ENCODE assay signal across 12 mouse cellular contexts in genomic region chr1:171164258-171164657, GRCm38 (mm10). TPM values are rescaled to one million over a fixed set of nuclear protein-coding genes. Genes with fewer than 3 reads are reported as not detected.
DNase-seq lines count a peak whose midpoint lies in the region; ATAC-seq and TF ChIP-seq lines count a peak whose summit lies in the region.
"Had no signal": no experiment of that assay in that cellular context is flagged by ENCODE, and none has a peak within 500 bp of the region (broad histone marks: within the 10 kb centered on the region; RNA-seq: fewer than 3 reads in every experiment).

No protein-coding gene starts in this region.

- intact Hi-C loops in left cerebral cortex, adult 2 months (cut with DNase I): loop anchor here (1.0 kb wide), 1 partner anchor 57 kb away; no protein-coding TSS in a partner anchor
- intact Hi-C loops in left cerebral cortex, postnatal 10 days (cut with DNase I): loop anchor here (2.0 kb wide), 1 partner anchor 57 kb away; no protein-coding TSS in a partner anchor

- H3K4me2 ChIP-seq in embryonic facial prominence, embryonic 11.5 days (ENCODE audit: low read depth, low read length): no peak overlapping the region
- no peak overlapping the region for H3K4me2 ChIP-seq in hindbrain, embryonic 11.5 days (replicated peaks; ENCODE audit: low read depth, low read length)
- H3K4me2 ChIP-seq: embryonic facial prominence, embryonic 12.5 days; neural tube, embryonic 15.5 days had no signal

- peaks cover 6% of the 10 kb centered on the region; the same call in 1 of the 2 replicates for H3K27me3 ChIP-seq in embryonic facial prominence, embryonic 11.5 days (ENCODE audit: control insufficient read depth, insufficient read depth, low read length)
- H3K27me3 ChIP-seq in embryonic facial prominence, embryonic 10.5 days (replicated peaks; ENCODE audit: low read depth, poor library complexity, severe bottlenecking): peaks cover 34% of the 10 kb centered on the region
- peaks cover 7% of the 10 kb centered on the region for H3K27me3 ChIP-seq in hindbrain, embryonic 11.5 days (ENCODE audit: control insufficient read depth, insufficient read depth, low read length)

- DNase-seq in embryonic facial prominence, embryonic 11.5 days (ENCODE audit: low spot score): peak; percentile 58
- DNase-seq in embryonic facial prominence, embryonic 10.5 days (ENCODE audit: low spot score): no peak
- DNase-seq in left cerebral cortex, adult 2 months (ENCODE audit: extremely low spot score in 1 of 2, low spot score in 2 of 2): no peak
- DNase-seq in left cerebral cortex, postnatal 10 days (ENCODE audit: extremely low spot score in 1 of 2, low spot score in 2 of 2): no peak
- peak; percentile 52 for DNase-seq in NIH3T3 (ENCODE audit: low read depth)
- no peak for DNase-seq in hindbrain, embryonic 11.5 days (ENCODE audit: low spot score)
- DNase-seq in adrenal gland, postnatal 4 days (ENCODE audit: low spot score in 2 of 2): no peak
- DNase-seq: adrenal gland, adult 8-10 months had no signal

- H3K9ac ChIP-seq in embryonic facial prominence, embryonic 11.5 days (replicated peaks; ENCODE audit: low read length): no peak overlapping the region
- no peak overlapping the region for H3K9ac ChIP-seq in hindbrain, embryonic 11.5 days (ENCODE audit: low read depth, low read length)
- H3K9ac ChIP-seq: embryonic facial prominence, embryonic 12.5 days; neural tube, embryonic 15.5 days had no signal

- WGBS in embryonic facial prominence, embryonic 11.5 days: 43% methylated on average over 3 of the region's 3 CpGs
- WGBS in embryonic facial prominence, embryonic 10.5 days: 31% methylated on average over 3 of the region's 3 CpGs
- 41% methylated on average over 3 of the region's 3 CpGs for WGBS in hindbrain, embryonic 11.5 days

- no peaks in the 10 kb centered on the region for H3K4me1 ChIP-seq in embryonic facial prominence, embryonic 11.5 days (ENCODE audit: control insufficient read depth, insufficient read depth, low read length)
- peaks cover 17% of the 10 kb centered on the region for H3K4me1 ChIP-seq in embryonic facial prominence, embryonic 10.5 days
- H3K4me1 ChIP-seq in hindbrain, embryonic 11.5 days (replicated peaks; ENCODE audit: control insufficient read depth, insufficient read depth, low read length): peaks cover 2% of the 10 kb centered on the region; the same call in 1 of the 2 replicates

- ATAC-seq in embryonic facial prominence, embryonic 11.5 days (replicated peaks; ENCODE audit: insufficient number of reproducible peaks, low FRiP score, low TSS enrichment, low read depth): no peak
- peak; percentile 52 to 54; a peak in 1 of 4 replicates for ATAC-seq in hematopoietic stem cell, adult 5-6 weeks (replicated peaks in 1 of 2; ENCODE audit: insufficient read depth in 1 of 2, low FRiP score in 2 of 2, low TSS enrichment in 1 of 2, low read depth in 1 of 2, poor library complexity in 2 of 2, severe bottlenecking in 2 of 2)
- ATAC-seq in hindbrain, embryonic 11.5 days (ENCODE audit: low FRiP score): no peak

- H3K9me3 ChIP-seq in embryonic facial prominence, embryonic 11.5 days (replicated peaks; ENCODE audit: control insufficient read depth, low read length): no peaks in the 10 kb centered on the region
- H3K9me3 ChIP-seq in embryonic facial prominence, embryonic 10.5 days: no peaks in the 10 kb centered on the region
- H3K9me3 ChIP-seq in hindbrain, embryonic 11.5 days (ENCODE audit: control insufficient read depth, low read length): no peaks in the 10 kb centered on the region
- H3K9me3 ChIP-seq: embryonic facial prominence, embryonic 12.5 days; neural tube, embryonic 15.5 days had no signal

- TF ChIP-seq CTCF in left cerebral cortex, adult 2 months (IDR thresholded peaks at IDR 0.05): peak; percentile 63

- H3K4me3 ChIP-seq in embryonic facial prominence, embryonic 11.5 days (ENCODE audit: low read depth, low read length): no peak overlapping the region
- no peak overlapping the region for H3K4me3 ChIP-seq in embryonic facial prominence, embryonic 10.5 days
- no peak overlapping the region for H3K4me3 ChIP-seq in left cerebral cortex, adult 2 months
- H3K4me3 ChIP-seq in hindbrain, embryonic 11.5 days (ENCODE audit: low read depth, low read length): no peak overlapping the region
- H3K4me3 ChIP-seq: embryonic facial prominence, embryonic 12.5 days; neural tube, embryonic 15.5 days had no signal

- no peaks in the 10 kb centered on the region for H3K36me3 ChIP-seq in embryonic facial prominence, embryonic 11.5 days (replicated peaks; ENCODE audit: control insufficient read depth, insufficient read depth, low read depth, low read length)
- H3K36me3 ChIP-seq in embryonic facial prominence, embryonic 10.5 days (replicated peaks): no peaks in the 10 kb centered on the region
- no peaks in the 10 kb centered on the region for H3K36me3 ChIP-seq in hindbrain, embryonic 11.5 days (ENCODE audit: control insufficient read depth, insufficient read depth, low read length)
- H3K36me3 ChIP-seq: embryonic facial prominence, embryonic 12.5 days; neural tube, embryonic 15.5 days had no signal

- no peak overlapping the region for H3K27ac ChIP-seq in embryonic facial prominence, embryonic 11.5 days (replicated peaks; ENCODE audit: low read depth, low read length)
- no peak overlapping the region for H3K27ac ChIP-seq in embryonic facial prominence, embryonic 10.5 days (replicated peaks)
- no peak overlapping the region for H3K27ac ChIP-seq in left cerebral cortex, adult 2 months
- no peak overlapping the region for H3K27ac ChIP-seq in hindbrain, embryonic 11.5 days (ENCODE audit: low read depth, low read length)
- H3K27ac ChIP-seq: embryonic facial prominence, embryonic 12.5 days; neural tube, embryonic 15.5 days had no signal

RNA-seq across cellular contexts. Expression of gene Mpz, which starts 13.7 kb away (rescaled TPM):
- polyA plus RNA-seq in embryonic facial prominence, embryonic 11.5 days (2014; fragmentation: Nextera tagmentation; extraction: Ambion mirVana): 1.1 and 1.9 TPM in 2 replicates
- polyA plus RNA-seq in embryonic facial prominence, embryonic 10.5 days (2016; fragmentation: Nextera tagmentation; extraction: Ambion mirVana): 0.48 and 0.91 TPM in 2 replicates
- total RNA-seq in left cerebral cortex, adult 2 months (2021): not detected
- total RNA-seq in left cerebral cortex, postnatal 10 days (2021): not detected
- not detected in 2 replicates for total RNA-seq in hematopoietic stem cell, adult 5-6 weeks (2017)
- polyA plus RNA-seq in hindbrain, embryonic 11.5 days (2014; fragmentation: Nextera tagmentation; extraction: Ambion mirVana): 0.99 and 1.5 TPM in 2 replicates
- total RNA-seq in adrenal gland, postnatal 4 days (2021): 10 to 100 TPM; 23.9 to 53.3 TPM
- total RNA-seq: layer of hippocampus, adult 18-20 months had no signal

RNA-seq across cellular contexts. Expression of gene Sdhc, which starts 13.9 kb away (rescaled TPM):
- 252 and 267 TPM in 2 replicates for polyA plus RNA-seq in embryonic facial prominence, embryonic 11.5 days (2014; fragmentation: Nextera tagmentation; extraction: Ambion mirVana)
- polyA plus RNA-seq in embryonic facial prominence, embryonic 10.5 days (2016; fragmentation: Nextera tagmentation; extraction: Ambion mirVana): 260 and 264 TPM in 2 replicates
- total RNA-seq in left cerebral cortex, adult 2 months (2021): 100 to 1,000 TPM; 194 to 195 TPM
- 100 to 1,000 TPM; 200 to 210 TPM for total RNA-seq in left cerebral cortex, postnatal 10 days (2021)
- total RNA-seq in hematopoietic stem cell, adult 5-6 weeks (2017): 52.4 and 87.6 TPM in 2 replicates
- 259 and 284 TPM in 2 replicates for polyA plus RNA-seq in hindbrain, embryonic 11.5 days (2014; fragmentation: Nextera tagmentation; extraction: Ambion mirVana)
- total RNA-seq in adrenal gland, postnatal 4 days (2021): 100 to 1,000 TPM; 359 to 386 TPM

RNA-seq across cellular contexts. Expression of gene Pcp4l1, which starts 31.8 kb away (rescaled TPM):
- polyA plus RNA-seq in embryonic facial prominence, embryonic 11.5 days (2014; fragmentation: Nextera tagmentation; extraction: Ambion mirVana): 13.5 and 15.6 TPM in 2 replicates
- polyA plus RNA-seq in embryonic facial prominence, embryonic 10.5 days (2016; fragmentation: Nextera tagmentation; extraction: Ambion mirVana): 5.2 and 6.7 TPM in 2 replicates
- 100 to 1,000 TPM in 1 of 2 experiments, 10 to 100 TPM in 1; 76.7 to 113 TPM for total RNA-seq in left cerebral cortex, adult 2 months (2021)
- total RNA-seq in left cerebral cortex, postnatal 10 days (2021): 10 to 100 TPM; 28.0 to 42.2 TPM
- 42.7 and 46.5 TPM in 2 replicates for total RNA-seq in hematopoietic stem cell, adult 5-6 weeks (2017)
- polyA plus RNA-seq in hindbrain, embryonic 11.5 days (2014; fragmentation: Nextera tagmentation; extraction: Ambion mirVana): 31.4 and 33.4 TPM in 2 replicates
- 10 to 100 TPM; 29.5 to 32.0 TPM for total RNA-seq in adrenal gland, postnatal 4 days (2021)

RNA-seq across cellular contexts. Expression of gene Nr1i3, which starts 49.5 kb away (rescaled TPM):
- 0.22 and 0.26 TPM in 2 replicates for polyA plus RNA-seq in embryonic facial prominence, embryonic 11.5 days (2014; fragmentation: Nextera tagmentation; extraction: Ambion mirVana)
- polyA plus RNA-seq in embryonic facial prominence, embryonic 10.5 days (2016; fragmentation: Nextera tagmentation; extraction: Ambion mirVana): 0.21 TPM in 2 replicates
- total RNA-seq in left cerebral cortex, adult 2 months (2021): under 1 TPM; 0.19 to 0.23 TPM
- total RNA-seq in left cerebral cortex, postnatal 10 days (2021): not detected
- 0.81 and 1.5 TPM in 2 replicates for total RNA-seq in hematopoietic stem cell, adult 5-6 weeks (2017)
- polyA plus RNA-seq in hindbrain, embryonic 11.5 days (2014; fragmentation: Nextera tagmentation; extraction: Ambion mirVana): 0.17 and 0.25 TPM in 2 replicates
- total RNA-seq in adrenal gland, postnatal 4 days (2021): 10 to 100 TPM in 1 of 2 experiments, under 1 TPM in 1; 0.92 to 10.3 TPM

RNA-seq across cellular contexts. Expression of gene Cfap126, which starts 50.5 kb away (rescaled TPM):
- 1.4 and 1.7 TPM in 2 replicates for polyA plus RNA-seq in embryonic facial prominence, embryonic 11.5 days (2014; fragmentation: Nextera tagmentation; extraction: Ambion mirVana)
- 1.1 and 2.0 TPM in 2 replicates for polyA plus RNA-seq in embryonic facial prominence, embryonic 10.5 days (2016; fragmentation: Nextera tagmentation; extraction: Ambion mirVana)
- 1 to 10 TPM in 1 of 2 experiments, not detected in 1; 1.5 TPM for total RNA-seq in left cerebral cortex, adult 2 months (2021)
- total RNA-seq in left cerebral cortex, postnatal 10 days (2021): under 1 TPM; 0.34 to 0.69 TPM
- 2.4 and 3.3 TPM in 2 replicates for total RNA-seq in hematopoietic stem cell, adult 5-6 weeks (2017)
- polyA plus RNA-seq in hindbrain, embryonic 11.5 days (2014; fragmentation: Nextera tagmentation; extraction: Ambion mirVana): 8.7 and 10.5 TPM in 2 replicates
- 1 to 10 TPM; 2.1 to 2.7 TPM for total RNA-seq in adrenal gland, postnatal 4 days (2021)

Comparison
In these comparisons a context has a peak if more than half of its experiments do, and no peak if none do; other contexts are left out.
1. DNase-seq: peak in embryonic facial prominence, embryonic 11.5 days (single experiment) and NIH3T3 (single experiment); none in embryonic facial prominence, embryonic 10.5 days (single experiment), left cerebral cortex, adult 2 months (0 of 2), left cerebral cortex, postnatal 10 days (0 of 2), hindbrain, embryonic 11.5 days (single experiment) and adrenal gland, postnatal 4 days (0 of 2).
2. ATAC-seq: peak in hematopoietic stem cell, adult 5-6 weeks (2 of 2); none in embryonic facial prominence, embryonic 11.5 days (single experiment) and hindbrain, embryonic 11.5 days (single experiment).
3. RNA of gene Mpz, which starts 13.7 kb away (total RNA-seq): 23.9 to 53.3 TPM in adrenal gland, postnatal 4 days; not detected in left cerebral cortex, adult 2 months, not detected in left cerebral cortex, postnatal 10 days and not detected in hematopoietic stem cell, adult 5-6 weeks; every median in the first group is over 10 times any median in the second.